Mouse (Mus musculus) spleen, postnatal 36 days (tissue): ENCODE measurements around the gene Slc39a3.
"Not testable (repeated sequence)": the region's sequence is repeated elsewhere in the genome, so short reads cannot be mapped to it uniquely, and the experiment has no call there.

ENCODE experiments used
- DNase-seq, 2 experiments: peaks; one replicate each; pipeline ENCODE4 v3.0.0; 2022; ENCODE audit warnings: low spot score in 2 of 2, mixed read lengths in 1 of 2

Gene Slc39a3

DNA sequence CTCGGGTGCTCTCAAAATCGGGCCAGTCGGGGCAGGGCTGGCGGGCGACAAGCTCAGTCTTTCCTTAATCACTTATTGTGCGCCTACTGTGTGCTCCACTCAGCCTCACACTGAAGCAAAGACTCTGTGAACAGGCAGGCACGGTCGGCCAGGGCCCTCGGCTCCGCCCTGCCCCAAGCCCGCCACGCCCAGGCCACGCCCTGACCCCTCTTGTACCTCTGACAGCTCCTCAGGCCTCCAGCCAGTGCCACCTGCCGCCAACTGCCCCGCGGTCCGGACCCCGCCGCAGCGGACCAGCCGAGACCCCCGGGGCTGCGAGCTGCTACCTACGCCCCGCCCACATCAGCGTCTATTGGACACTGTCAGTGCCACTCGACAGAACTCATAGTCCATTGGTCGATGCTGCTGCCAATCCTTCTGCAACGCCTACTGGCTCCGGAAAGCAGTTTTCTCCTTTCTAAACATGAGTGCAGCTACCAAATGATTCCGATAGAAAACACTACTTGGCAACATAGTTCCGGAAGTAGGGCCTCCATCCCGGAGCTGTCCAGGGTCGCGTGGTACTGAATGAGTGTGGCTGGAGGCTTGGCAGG is at the start of gene Slc39a3:
TSS of gene Slc39a3 (minus strand) at position 439 of the 593 bp plus-strand sequence.
- DNase-seq = peak; percentile 95 to 96

- peak in 1 of 2 experiments; percentile 45 for DNase-seq
Measured at GRCm38 (mm10) chr10:81087021-81087420, 49.8 kb upstream of the Slc39a3 start.

GRCm38 (mm10) chr10:81082168-81082960 is 45.1 kb upstream of the Slc39a3 start:
- DNase-seq = peak; percentile 54 to 62

GRCm38 (mm10) chr10:81080008-81080655 is 42.9 kb upstream of the Slc39a3 start:
- no peak for DNase-seq

- DNase-seq = no peak
Measured at GRCm38 (mm10) chr10:81077916-81078315, 40.7 kb upstream of the Slc39a3 start.

- DNase-seq = no peak
Measured at GRCm38 (mm10) chr10:81076356-81076755, 39.1 kb upstream of the Slc39a3 start.

GRCm38 (mm10) chr10:81075734-81076133 is 38.5 kb upstream of the Slc39a3 start:
- DNase-seq = no peak

- DNase-seq = no peak
Measured at GRCm38 (mm10) chr10:81073464-81073863, 36.2 kb upstream of the Slc39a3 start.

GRCm38 (mm10) chr10:81072290-81072689 is 35.1 kb upstream of the Slc39a3 start:
- no peak for DNase-seq

DNA sequence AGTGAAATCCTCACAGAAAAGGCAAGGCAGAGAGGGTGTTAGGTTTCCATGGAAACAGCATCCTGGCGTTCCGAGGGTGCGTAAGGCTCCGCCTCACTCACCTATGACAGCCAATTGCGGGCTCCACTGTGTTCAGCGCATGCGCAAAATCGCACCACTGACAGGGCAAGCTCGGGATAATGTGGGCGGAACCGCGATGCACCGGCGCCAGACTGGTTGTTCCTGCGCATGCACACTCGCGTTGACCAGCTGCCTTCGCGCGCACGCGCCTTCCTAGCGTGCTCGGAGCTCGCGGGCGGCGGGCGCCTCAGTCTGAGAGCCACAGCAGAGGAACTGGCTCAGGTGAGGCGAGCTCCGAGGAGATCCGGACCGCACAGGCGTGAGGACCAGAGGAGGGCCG is 32.6 kb upstream of the Slc39a3 start, which contains the start of gene Thop1:
TSS of gene Thop1 (plus strand) at position 200 of the 400 bp plus-strand sequence.
- peak; percentile 98 to 99 for DNase-seq

GRCm38 (mm10) chr10:81068706-81069105 is 31.5 kb upstream of the Slc39a3 start:
- DNase-seq = no peak

DNA sequence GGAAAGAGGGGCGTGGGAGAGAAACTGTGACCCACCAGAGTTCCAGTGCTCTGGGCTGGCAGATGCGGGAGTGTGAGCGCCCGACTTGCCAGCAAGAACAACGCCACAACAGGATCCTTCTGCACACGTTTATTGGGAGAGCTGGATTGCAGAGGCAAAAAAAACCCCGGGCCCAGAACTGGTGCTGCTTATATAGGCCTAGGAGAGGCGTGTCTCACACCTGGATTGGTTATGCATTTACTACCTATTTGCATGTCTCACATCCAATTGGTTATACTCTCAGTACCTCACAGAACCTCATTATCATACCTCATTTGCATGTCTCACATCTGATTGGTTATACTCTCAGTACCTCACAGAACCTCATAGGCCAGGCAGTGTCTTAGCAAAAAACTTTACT is 27.3 kb upstream of the Slc39a3 start:
- DNase-seq = not testable (repeated sequence)

DNA sequence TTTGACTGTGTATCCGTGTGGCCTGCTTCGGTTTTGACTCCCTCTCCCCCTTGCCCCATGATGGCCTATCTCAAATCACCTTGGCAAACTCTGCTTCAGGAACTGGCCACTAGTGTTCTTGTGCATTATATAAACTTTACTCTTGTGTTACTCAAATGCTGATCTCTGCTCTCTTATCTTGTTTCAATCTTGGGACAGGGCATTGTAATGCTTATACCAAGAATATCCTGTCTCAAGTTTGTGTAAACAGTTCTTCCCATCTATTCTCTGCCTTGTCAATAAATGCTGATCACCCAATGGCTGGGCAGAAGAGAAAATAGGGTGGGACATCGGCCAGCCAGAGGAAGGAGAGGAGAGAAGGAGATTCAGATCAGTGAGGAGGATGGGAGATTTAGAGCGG is 25.5 kb upstream of the Slc39a3 start:
- no peak for DNase-seq

- peak; percentile 97 to 98 for DNase-seq
Measured at GRCm38 (mm10) chr10:81059603-81060543, 22.6 kb upstream of the Slc39a3 start, which contains the start of gene Sgta. Gene Sgta, minus strand, starts transcription at chr10:81060181.

DNA sequence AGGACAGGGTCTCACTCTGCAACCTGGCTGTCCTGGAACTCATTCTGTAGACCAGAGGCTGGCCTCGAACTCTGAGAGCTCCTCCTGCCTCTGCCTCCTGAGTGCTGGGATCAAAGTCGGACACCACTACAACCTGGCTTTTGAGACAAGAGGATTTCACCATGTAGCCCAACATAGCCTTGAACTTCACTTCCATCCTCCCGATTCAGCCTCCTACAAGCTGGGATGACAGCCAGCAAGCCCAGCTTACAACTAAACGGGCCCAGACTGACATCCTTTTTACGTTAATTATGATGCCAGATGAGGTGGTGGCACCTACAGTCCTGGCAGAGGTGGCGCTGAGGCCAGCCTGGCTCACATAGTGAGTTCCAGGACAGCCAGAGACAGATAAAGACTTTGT is 21.7 kb upstream of the Slc39a3 start:
- DNase-seq = no peak

DNA sequence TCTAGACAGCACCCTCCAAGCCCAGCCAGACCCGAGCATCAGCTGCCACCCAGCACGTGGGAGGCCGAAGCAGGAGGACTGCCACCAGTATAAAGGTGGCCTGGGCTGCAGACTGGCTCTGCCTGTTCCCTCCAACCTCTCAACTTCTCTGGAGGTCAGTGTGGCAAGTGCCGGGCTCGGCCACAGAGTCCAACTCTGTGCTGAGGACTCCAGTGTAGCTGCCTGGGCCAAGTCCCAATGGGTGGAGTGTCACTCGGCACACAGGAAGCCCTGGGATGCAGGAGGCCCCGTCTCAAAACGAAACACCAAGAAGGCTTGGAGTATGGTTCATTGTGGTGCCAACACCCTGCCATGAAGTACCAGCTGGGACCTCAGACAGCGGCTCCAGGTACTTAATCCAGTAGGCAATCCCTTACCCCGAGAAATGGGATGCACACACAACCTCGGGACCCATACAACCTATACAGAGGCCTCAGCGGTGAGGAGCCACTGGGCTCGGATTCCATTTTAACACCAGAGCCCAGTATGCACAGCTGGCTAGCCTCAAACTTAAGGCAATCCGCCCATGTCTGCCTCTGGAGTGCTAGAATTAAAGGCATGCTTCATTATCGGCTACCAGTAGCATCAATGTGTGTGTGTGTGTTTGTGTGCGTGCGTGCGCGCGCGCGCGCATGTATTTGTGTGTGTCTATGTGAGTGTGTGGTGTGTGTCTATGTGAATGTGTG is 20.3 kb upstream of the Slc39a3 start:
- no peak for DNase-seq

DNA sequence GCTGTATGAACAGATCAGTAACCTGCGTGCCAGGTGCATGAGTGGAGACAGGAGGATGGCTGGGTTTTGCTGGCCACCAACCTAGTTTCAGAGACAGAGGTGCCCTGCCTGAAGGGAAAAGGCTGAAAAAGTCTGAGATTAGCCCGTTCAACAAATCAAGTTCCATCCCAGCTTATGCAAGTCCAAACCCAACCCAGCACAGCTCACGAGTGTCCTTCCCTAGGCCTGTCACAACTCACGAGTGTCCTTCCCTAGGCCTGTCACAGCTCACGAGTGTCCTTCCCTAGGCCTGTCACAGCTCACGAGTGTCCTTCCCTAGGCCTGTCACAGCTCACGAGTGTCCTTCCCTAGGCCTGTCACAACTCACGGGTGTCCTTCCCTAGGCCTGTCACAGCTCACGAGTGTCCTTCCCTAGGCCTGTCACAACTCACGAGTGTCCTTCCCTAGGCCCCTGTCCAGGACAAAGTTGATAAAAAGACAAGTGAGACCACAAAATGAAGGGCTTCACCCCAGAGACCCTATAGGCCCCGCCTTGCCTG is 18.6 kb upstream of the Slc39a3 start:
- DNase-seq = not testable (repeated sequence)

DNA sequence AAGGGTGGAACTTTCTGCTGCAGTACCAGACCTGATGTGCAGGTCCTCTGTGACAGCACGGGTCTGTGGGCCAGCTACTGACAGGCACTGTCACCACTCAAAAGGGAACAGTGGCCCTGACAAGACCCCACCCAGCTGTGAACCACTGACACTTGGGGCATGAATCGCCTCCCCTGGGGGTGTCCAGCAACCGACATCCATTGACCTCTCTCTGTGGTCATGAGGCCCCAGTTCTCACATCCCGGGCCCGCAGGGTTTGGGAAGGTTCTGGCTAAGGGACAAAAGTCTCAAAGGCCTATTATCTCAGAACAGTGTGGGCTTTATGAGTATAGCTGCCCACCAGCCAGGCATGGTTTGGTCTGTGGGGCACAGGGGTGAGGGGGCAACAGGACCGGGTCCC is 17.9 kb upstream of the Slc39a3 start:
- no peak for DNase-seq

DNA sequence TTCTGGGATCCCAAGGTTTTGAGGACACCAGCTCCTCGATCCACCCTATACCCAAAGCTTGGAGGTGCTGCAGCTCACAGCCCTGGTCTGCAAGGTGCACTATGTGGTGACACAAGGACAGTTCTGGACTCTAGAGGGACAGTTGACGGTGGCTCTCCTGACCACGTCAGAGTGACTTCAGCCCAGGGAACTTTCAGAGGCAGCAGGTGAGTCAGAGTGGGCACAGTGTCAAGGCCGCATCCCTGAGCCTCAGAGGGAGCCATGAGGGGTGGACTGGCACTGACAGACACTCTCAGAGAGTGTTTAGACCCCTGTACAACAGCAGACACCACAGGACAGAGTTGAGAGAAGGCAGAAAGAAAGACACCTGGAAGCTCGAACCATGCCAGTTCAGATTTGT is 15.4 kb upstream of the Slc39a3 start:
- no peak for DNase-seq

DNA sequence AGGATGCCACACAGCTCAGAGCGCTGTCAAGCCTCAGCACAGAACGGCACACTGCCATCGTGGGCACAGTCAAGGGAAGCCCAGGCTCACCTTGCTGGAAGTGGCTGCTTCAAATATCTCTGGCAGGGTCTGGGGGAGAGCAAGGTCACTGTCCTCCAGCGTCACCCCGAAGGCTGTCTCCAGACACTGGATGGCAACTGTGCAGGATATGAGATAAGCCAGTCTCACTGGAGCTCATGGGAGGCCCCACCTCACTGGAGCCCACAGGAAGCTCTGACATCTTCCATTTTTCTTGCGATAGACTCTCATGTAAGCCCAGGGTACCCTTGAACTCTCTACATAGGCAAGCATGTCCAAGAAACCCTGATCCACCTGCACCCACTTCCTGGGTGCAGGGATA is 13.9 kb upstream of the Slc39a3 start:
- DNase-seq = no peak

- DNase-seq = no peak
Measured at GRCm38 (mm10) chr10:81050645-81051044, 13.4 kb upstream of the Slc39a3 start.
